Mouse (Mus musculus): ENCODE data around the gene Arg1. TPM values are rescaled to one million over a fixed set of nuclear protein-coding genes. Genes with fewer than 3 reads are reported as not detected.

Arg1 gene
- polyA plus RNA-seq (2012): not detected in 2 replicates

DNA sequence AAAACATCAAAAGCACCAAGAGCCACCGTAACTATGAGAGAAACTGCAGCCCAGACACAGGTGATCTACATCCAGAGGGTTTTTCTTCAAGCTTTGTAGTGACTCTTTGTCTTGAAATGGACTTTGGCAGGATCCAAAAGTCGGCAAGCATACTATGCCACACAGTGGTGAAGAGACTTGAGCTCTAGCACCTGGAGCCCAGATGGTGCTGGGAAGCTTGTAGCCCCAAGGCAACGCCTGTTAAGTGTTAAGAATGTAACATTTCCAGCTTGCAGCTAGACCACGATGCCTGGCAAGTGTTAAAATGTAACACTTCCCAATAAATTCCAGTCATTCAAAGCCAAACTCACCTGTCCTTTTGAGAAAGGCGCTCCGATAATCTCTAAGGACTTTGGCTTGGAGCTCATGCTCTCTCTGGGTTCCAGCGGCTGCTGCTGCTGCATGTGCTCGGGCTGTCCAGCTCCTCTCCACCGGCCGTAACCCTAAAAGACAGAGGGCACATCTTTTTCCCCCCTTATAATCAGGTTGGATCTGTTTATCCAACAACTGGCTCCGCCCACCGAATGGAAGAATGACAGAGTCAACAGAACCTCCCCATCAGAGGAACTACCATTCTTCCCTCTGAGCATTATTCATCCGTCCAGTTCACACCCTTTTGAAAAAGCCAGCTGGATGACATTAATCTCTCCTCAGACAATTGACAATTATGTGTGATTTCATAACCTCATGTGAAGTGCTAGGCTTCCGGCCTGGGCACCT, at the start of gene Arg1:
Arg1 (minus strand) TSS at position 523 of the 759 bp plus-strand sequence.
- no peak for TF ChIP-seq GATA1 (IDR thresholded peaks at IDR 0.05; ENCODE audit: low read length)

DNA sequence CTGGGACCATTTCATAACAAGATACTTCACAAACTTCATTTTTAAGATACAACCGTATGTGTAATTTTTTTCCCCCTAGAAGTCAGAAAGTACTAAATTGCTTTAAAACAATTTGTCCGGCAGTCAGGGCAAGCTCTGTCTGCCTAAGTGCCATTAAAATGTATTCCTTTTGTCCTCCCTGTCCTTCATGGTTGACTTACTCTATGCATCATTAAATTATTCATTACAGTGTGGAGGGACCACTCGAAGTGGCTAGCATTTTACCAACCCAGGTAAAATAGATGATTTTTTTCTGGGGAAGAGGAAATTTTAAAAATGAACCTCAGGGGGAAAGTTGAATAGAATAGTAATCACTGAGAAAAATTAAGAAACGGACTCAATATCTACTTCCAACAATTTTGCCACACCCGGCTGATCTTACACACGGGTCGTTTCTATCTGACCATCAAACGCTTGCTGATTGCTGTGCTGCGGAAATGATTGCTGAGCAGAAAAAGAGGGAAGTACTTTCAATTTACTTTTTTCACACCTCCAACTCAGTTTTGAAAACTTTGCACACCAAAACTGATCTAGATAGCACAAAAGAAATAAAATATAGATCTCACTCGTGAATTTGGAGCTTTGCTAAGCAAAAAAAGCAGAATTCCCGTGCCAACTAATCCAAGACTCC, 46.7 kb upstream of the Arg1 start:
- TF ChIP-seq GATA1 (IDR thresholded peaks at IDR 0.05; ENCODE audit: low read length): no peak

DNA sequence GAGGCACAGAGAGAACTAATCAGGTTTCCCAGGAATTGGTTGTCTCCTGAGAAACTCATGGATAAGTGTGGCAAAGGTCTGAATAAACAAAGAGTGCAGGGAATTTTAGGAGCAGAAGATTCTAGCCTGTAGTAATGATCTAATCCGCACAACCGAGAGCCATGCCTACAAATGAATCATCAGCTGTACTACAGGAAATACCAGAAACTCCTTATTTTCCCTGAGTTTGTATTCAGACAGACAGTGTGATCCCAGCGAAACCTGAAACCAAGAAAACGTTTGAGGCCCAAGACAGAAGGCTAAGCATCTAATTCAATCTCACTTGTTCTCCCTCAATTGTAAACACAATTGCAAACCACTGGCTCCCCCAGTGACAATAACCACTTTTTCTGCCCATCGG, 46.1 kb upstream of the Arg1 start:
- no peak for TF ChIP-seq GATA1 (IDR thresholded peaks at IDR 0.05; ENCODE audit: low read length)

DNA sequence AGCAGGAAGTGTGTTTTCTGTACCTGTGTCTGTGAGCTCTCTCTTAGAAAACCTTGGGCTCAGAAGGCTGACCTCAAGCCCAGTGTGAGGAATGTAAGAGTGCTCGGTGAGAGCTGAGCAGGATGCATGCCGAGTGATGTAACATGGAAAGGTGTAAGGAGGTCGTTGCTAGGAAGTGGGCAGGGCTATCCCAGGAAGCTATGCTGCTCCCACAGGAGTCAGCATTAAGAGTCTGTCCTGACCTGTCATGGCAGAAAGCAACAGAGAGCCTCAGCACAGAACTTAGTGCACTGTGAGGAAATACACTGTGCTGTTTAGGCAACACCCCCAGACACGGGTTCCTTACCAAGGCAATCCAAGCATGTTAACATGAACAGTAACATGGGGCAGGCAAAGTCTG, 45.6 kb upstream of the Arg1 start:
- TF ChIP-seq GATA1 (IDR thresholded peaks at IDR 0.05; ENCODE audit: low read length): no peak

DNA sequence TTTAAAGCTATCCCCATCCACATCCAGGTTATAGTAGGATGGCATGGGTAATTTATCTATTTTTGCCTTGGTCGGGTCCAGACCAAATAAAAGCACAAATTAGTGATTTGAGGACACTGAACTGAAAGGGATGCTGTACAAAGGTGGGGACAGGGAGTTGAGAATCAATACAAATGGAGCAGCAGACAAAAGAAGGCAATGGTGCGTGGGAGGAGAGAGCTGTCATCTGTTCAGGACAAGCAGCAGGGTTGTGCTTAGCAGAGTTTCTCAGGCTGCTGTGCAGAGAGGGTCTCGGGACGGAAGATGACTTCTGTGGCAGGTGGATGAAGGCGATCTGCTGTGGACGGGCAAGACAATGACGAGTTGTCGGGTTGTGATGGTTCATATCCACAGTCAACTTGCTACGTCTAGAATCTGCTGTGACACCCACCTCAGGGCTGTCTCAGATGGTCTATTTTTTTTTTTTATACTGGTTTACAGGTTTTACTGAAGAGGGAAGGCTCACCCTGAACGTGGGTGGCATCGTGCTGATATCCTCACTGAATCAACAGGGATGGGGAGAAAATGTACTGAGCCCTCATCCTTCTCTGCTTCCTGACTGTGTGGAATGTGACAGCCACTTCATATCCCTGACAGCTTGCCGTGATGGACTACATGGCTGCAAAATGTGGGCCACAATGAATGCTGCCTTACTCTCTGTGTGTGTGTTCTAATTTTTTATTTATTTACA, 38.7 kb upstream of the Arg1 start:
- TF ChIP-seq GATA1 (IDR thresholded peaks at IDR 0.05; ENCODE audit: low read length): no peak

DNA sequence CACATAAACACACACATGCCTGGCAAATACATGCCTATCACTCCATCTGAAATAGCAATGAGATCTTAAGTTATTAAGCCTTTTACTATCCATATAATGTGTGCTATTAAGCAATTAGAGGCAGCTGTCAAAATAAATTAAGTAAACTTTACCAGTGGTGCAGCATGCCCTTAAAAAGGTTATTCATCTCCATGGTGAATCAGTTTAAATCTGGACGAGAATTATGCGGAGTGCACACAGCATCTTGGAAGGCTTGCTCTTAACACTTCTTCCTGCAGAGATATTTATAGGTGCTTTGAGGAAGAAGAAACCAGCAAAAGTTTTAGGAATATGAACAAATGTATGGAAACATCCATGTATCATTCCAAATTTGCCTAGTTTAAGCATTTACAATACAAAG, 34.6 kb upstream of the Arg1 start:
- no peak for TF ChIP-seq GATA1 (IDR thresholded peaks at IDR 0.05; ENCODE audit: low read length)

DNA sequence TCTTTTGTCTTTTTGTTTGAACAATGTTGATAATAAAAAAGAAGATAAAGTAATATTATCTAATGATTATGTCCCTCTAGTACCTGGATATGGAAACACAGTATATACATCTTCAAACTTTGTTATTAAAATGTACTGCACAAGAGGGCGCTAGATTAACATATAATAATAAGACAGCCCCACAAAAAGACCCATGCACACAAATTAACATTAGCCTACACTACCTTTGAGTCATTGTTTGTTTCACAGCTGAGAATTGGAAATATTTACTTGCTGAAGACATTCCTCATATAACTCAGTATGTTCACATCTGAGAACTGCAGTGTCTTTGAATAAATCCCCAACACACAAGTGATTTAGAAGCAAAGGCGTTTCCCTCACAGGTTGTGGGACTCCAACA, 33.8 kb upstream of the Arg1 start:
- TF ChIP-seq GATA1 (IDR thresholded peaks at IDR 0.05; ENCODE audit: low read length): no peak

DNA sequence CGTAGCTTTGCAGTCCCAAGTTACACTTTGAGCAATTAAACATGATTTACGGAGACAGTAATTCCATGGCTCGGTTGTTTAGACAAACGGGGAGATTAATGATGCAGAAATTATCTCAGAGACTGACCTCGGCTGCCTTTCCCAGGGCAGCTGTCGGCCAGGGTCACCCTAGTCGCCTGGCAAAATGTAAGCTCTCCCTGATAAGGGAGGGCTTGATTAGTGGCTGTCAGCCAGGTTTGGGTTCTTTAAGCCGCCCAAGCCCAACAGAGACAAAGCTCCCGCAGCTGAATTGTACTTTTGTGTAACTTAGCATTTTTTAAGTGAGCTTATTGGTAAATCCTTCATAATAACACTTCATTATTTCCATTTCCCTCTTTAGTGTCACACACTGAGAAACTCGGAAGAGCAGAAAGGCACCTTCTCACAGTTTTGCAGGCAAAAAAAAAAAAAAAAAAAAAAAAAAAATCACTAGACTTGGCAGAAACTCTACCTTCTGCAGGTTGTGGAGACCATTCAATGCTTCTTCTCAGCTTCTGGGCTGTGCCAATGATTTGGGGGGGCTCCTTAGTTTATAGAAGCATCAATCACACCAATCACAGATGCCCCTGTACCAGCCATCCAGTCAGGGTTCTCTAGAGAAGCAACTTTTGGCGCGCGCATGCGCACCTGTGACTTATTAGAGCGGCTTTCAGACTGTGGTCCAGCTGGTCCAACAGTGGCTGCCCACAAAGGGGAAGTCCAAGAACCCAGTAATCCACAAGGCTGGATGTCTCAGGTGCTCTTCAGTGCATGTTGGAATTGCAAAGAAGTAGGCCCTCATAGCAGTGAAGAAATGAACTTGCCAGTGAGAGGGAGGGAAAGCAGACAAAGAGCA, 32.0 kb upstream of the Arg1 start:
- no peak for TF ChIP-seq GATA1 (IDR thresholded peaks at IDR 0.05; ENCODE audit: low read length)

DNA sequence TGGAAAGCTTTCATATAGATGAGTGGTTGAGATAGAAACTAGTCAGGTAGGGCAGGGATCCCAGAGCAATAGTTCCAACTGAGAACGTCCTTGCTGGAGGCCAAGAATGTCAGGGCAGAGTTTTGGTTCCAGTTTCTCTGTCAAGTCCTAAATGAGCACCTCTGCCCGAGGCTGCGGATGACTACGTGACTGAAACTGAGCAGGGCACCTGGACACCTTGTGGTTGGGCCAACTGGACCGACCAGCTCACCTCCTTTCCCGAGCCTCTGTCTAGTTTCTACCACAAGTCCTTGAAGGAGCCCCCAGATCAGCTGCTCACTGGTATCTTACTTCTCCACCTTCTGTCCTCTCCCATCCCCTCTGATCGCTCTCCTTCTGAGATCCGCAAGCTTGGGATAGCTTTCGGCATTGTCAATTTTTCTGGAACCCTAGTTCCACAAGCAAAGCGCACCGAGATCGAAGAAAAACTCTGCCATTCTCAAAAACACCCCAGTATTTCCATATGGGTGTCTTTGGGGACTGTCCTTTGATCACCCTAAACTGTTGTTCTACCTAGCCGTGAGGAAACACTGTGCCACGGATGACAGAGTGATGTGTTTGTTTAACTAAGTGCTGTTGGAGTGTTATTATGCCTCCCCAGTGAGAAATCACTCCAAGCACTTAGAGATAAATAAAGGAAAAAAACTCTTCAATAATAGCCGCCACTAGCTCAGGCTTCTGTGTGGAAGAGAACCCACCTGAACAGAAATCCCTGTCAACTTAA, 31.2 kb upstream of the Arg1 start:
- TF ChIP-seq GATA1 (IDR thresholded peaks at IDR 0.05; ENCODE audit: low read length): no peak

DNA sequence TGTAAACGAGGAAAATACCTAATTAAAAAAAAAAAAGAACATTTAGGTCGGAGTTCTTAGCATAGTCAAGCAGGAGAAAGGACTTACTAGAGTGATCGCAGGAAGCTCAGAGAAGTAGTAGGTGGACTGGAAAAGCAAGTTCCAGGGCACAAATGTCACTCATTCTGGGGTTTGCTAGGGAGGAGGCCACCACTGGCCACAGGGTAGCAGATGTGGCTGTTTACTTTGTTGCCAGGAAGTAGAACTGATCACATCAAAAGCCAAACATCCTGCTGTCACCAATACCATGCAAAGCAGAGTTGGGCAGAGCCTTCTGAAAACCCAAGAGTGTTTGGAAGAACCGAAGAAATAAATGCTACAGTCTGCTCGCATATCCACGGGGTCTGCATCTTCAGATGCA, 26.6 kb upstream of the Arg1 start:
- no peak for TF ChIP-seq GATA1 (IDR thresholded peaks at IDR 0.05; ENCODE audit: low read length)

DNA sequence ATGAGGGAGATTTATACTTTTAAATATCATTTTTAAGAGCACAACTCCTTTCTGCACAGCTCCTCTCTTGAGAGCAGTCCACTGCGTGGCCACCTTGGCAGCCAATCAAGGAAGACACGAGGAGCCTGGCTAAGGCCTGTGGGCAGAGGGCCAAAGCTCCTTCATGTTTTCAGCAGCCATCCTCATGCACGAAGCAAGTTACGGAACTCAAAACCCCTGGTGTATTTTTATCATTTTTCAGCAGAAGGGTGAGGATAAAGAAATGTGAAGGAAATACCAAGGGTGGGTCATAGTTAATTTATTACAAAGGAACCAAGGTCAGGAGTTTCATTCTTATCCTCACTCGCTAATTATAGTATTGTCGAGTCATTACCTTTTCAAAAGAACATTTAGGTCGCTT, 25.3 kb upstream of the Arg1 start:
- no peak for TF ChIP-seq GATA1 (IDR thresholded peaks at IDR 0.05; ENCODE audit: low read length)

DNA sequence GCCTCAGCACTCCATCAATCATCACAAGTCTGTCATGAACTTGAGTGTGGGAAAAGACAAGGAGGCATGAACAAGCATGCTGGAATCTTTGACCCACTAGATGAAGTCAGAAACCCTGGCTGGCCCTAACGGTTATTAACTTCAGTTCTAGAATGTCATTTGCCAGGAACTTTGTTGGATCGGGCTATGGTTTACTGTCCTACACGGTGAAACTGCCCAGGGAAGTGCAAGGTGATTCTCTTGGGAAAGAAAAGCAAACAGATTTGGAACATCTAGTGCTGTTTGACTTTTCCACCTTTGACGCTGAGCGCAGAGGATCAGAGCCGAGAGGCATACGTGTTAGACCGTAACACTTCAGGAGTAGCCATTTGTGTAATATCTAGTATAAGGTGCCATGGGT, 24.3 kb upstream of the Arg1 start:
- TF ChIP-seq GATA1 (IDR thresholded peaks at IDR 0.05; ENCODE audit: low read length): no peak

DNA sequence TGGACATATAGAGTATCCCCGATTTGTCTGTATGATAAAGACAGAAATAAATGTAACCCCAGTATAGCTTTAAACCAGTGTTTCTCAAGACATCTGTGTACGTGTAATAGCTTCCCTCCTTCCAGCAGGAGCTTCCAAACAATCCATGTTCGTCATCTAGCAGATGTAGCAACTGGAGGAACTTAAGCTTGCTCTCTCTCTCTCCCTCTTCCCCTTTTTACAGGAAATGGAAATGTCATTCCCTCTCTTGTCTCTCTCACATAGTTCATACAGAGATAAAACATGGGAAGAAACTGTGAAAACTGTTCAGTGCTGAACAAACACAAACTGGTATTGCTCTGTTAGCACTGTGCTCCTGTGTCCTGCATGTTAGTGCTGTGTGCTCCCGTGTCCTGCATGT, 22.9 kb upstream of the Arg1 start:
- TF ChIP-seq GATA1 (IDR thresholded peaks at IDR 0.05; ENCODE audit: low read length): no peak

DNA sequence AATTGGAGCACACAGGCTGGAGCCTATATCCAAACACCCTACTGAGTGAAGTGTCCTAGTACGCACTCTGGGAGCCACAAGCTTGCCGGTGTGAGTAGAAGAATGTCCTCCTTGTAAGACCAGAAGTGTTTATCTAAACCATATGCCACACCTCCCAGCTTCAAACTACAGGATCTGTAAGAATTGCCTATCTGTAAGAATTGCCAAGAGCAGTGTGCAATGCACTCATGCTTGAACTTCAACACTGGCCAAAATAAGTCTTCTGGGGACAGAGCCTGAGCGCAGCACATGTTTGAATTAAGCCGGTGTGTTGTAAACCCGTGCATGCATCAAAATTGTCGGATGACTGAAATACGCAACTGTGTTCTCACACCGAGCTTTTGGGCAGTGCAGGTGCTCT, 21.0 kb upstream of the Arg1 start:
- no peak for TF ChIP-seq GATA1 (IDR thresholded peaks at IDR 0.05; ENCODE audit: low read length)

DNA sequence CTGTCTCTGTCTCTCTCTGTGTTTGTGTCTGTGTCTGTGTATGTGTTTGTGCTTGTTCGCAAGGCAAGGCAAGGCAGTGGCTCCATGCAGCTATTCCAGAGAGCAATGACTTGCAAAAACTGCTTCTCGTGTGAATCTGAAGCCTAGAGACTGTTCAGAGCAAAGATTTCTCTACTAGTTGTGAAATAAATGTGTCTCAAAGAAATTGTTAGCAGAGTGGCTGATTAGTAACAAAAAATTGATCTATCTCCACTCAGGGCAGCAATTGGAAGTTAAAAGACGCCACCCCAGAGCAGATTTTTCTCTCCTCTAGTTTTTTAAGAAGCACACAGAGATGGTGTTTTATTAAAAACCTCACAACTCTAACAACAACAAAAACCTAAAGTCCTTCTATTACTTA, 20.6 kb upstream of the Arg1 start:
- TF ChIP-seq GATA1 (IDR thresholded peaks at IDR 0.05; ENCODE audit: low read length): no peak
